Mouse (Mus musculus): Measurements from ENCODE around the gene Vti1a. TPM values are rescaled to one million over a fixed set of nuclear protein-coding genes. Genes with fewer than 3 reads are reported as not detected.

Vti1a gene
- polyA plus RNA-seq, 1 experiment = 7.8 TPM

DNA sequence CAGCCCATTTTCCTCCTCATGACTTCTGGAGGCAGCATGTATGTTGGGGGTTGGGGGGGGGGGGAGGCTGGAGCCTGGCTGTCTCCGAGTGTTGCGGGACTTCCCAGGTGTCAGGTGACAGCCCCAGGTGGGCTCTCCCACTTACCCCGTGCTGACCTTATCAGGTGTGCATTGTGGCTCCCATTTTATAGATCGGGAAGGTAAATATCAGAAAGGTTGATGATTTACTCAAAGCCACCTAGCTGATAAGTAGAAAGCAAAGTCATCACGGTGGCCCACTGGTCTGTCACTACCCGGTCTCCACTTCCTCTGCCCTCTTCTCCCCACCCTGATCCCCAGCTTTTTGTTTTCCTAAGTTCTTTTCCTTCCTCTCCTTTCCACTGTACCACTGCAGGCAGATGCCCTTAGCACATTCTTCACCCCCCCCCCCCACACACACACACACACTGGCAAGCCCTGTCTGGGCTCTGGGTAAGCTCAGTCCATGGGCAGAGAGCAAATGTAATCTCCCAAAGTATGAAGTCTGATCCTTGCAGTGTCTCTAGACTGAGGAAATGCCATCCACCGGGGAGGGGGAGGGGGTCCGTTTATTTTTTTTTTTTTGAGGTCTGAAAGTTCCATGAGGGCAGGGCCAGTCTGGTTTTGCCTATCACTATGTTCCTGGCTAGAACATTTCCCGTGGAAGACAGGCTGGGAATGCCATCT lies 280.0 kb downstream of the Vti1a start:
- no peak for DNase-seq (ENCODE audit: low read depth, low spot score)
- WGBS = 31% methylated on average over 9 of the region's 9 CpGs

- 66% methylated on average over 6 of the region's 6 CpGs for WGBS
- no peak for DNase-seq (ENCODE audit: low read depth, low spot score)
Measured at GRCm38 (mm10) chr19:55596804-55597203, 280.7 kb downstream of the Vti1a start.

DNA sequence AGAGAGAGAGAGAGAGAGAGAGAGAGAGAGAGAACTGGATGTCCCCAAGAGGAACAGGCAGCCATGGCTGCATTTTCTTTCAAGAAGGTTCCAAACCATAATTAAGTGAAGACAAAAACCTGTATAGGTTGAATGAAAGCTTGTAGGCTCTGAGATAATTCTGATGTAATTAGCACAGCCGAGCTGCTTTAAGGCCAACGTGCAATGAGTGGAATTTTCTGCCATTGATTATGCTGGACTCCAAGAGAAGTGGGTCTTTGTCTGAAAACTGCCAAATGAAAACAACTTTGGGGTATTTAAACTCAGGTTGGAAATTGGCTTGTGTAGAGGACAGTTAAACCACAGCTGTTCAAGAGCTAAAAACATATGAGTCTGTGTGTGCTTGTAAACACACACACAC lies 281.2 kb downstream of the Vti1a start:
- DNase-seq (ENCODE audit: low read depth, low spot score) = no peak
- 68% methylated on average over 2 of the region's 2 CpGs for WGBS

GRCm38 (mm10) chr19:55597951-55598350 lies 281.9 kb downstream of the Vti1a start:
- DNase-seq (ENCODE audit: low read depth, low spot score) = no peak
- 84% methylated on average over 12 of the region's 12 CpGs for WGBS

- DNase-seq (ENCODE audit: low read depth, low spot score) = no peak
- 84% methylated on average over 6 of the region's 6 CpGs for WGBS
Measured at GRCm38 (mm10) chr19:55599124-55599523, 283.0 kb downstream of the Vti1a start.

DNA sequence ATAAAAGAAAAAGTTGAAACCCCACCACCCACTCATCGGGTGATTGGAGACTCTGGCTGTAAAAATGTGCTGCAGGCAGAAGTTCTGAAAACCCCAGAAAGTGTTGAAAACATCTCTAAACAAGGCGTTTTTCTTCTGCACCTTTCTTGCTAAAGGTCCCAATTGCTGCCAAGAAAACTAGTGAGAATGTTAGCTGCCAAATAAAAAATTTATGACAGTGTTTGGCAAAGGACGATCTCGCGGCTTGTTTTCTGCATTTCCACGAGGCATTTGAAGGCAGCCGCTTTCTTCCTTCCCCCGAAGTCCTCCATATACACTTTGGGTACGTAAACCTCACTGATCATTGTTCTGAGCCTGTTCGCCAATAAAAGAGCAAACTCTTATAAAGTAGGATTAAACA lies 291.6 kb downstream of the Vti1a start:
- DNase-seq (ENCODE audit: low read depth, low spot score) = no peak
- 53% methylated on average over 10 of the region's 10 CpGs for WGBS

GRCm38 (mm10) chr19:55608858-55609375 lies 292.8 kb downstream of the Vti1a start:
- WGBS = 96% methylated on average over 14 of the region's 14 CpGs
- no peak for DNase-seq (ENCODE audit: low read depth, low spot score)

- WGBS = 89% methylated on average over 3 of the region's 3 CpGs
- no peak for DNase-seq (ENCODE audit: low read depth, low spot score)
Measured at GRCm38 (mm10) chr19:55609806-55610205, 293.7 kb downstream of the Vti1a start.

DNA sequence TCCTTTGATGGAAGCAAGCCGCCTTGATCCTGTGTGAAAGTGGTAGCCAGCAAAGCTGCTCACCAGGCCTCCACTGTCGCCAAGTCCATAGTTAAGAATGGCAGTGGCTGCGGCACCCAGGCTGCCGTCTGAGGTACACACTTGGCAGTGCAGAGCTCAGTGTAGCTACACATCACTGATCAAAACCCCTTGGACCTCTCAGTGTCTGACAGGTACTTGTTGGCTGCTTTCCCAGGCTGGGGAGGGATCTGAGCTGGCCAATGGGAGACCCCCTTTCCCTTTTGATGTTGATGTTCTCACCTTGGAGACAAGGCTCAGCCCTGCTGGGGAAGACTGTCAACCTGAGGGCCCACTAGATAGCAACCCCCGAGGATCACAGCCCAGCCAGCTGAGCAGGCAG lies 299.6 kb downstream of the Vti1a start:
- WGBS = 88% methylated on average over 5 of the region's 5 CpGs

DNA sequence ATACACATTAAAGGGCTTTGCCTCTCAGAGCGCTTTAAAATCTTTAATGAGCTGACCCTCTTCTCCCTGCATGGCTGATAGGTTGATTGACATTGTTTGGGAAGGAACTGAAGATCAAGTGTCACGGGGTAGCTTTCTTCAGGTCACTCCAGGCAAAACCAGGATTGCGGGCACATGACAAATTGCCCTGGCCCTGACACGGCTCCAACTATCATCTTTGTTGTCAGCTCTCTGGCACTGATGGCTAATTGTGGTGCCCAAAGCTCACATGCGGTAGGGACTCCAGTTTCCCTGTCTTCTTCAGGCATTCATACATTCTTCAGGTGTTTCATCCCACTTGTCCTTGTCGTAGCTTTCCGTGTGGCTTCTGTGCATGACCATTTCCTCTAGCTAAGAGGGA lies 300.2 kb downstream of the Vti1a start:
- no peak for DNase-seq (ENCODE audit: low read depth, low spot score)
- 94% methylated on average over 7 of the region's 7 CpGs for WGBS

More for the DNA sequence above, 299.6 kb downstream of the Vti1a start:
- DNase-seq (ENCODE audit: low read depth, low spot score) = no peak

DNA sequence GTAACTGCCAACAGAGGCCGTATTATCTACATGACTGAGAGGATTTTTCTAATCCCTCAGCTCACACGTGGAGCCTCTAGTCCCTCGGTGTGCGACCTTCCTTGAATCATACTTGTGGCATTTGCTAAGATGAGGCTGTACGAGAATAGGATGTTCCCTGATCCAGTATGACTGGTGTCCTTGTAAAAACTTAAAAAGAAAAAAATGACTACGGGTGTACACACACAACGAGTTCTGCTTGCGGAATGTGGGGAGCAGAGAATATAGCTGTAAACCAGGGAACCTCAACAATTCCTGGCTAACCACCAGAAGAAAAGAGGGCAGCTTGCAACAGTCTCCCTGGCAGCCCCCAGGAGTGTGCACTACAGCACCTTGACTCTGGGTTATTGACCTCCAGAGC lies 300.8 kb downstream of the Vti1a start:
- 84% methylated on average over 8 of the region's 8 CpGs for WGBS
- no peak for DNase-seq (ENCODE audit: low read depth, low spot score)

GRCm38 (mm10) chr19:55618546-55618945 lies 302.5 kb downstream of the Vti1a start:
- 90% methylated on average over 7 of the region's 7 CpGs for WGBS

GRCm38 (mm10) chr19:55620411-55621008 lies 304.4 kb downstream of the Vti1a start:
- 55% methylated on average over 14 of the region's 14 CpGs for WGBS
- no peak for DNase-seq (ENCODE audit: low read depth, low spot score)

More at GRCm38 (mm10) chr19:55618546-55618945, 302.5 kb downstream of the Vti1a start:
- no peak for DNase-seq (ENCODE audit: low read depth, low spot score)

DNA sequence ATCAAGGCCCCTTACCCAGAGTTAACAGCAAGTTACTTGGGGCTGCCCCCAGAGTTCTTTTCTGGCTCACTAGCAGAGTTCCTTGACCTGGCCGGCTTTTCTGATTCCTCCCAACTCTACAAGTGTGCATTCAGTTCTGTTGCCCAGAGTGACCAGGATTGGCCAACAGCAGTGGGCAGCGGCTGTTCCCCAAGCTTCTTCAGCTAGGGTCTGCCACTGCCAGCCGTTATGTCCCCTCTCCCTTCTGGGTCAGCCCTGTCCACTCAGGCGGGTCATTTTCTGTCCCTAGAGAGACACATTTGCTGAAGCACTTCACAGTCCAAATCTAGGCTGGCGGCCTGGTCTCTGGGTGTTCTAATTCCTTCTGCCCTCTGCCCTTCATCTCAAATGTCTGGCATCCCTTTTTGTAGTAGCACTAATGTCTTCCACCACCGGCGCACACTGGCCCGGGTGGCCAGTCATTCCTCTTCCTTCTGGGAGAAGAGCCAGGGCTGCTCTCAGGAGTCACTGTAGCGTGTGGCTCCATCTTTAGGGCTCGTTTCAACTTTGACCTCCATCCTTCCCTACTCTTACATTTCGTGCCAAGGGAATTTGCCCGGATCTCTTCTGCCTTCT lies 305.0 kb downstream of the Vti1a start:
- WGBS = 79% methylated on average over 12 of the region's 12 CpGs
- no peak for DNase-seq (ENCODE audit: low read depth, low spot score)

DNA sequence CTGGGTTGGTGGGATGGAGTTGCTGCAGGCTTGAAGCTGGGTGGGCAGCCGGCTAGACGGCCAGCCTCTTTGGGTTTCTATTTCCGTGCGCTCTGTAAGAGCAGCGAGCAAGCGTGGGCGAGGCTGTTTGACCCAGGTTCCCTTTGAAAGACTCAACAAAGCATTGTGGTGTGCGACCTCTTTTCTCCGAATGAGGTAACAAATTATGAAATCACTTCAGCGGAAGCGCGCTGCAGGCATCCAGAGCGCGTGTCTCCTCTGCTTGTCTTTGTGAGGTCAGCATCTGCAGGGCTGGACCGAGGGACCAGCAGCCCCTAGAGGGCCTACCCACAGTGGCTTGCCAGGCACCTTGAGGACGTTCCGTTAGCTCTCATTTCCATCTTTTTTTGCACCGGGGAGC lies 306.7 kb downstream of the Vti1a start:
- DNase-seq (ENCODE audit: low read depth, low spot score) = no peak
- 94% methylated on average over 18 of the region's 18 CpGs for WGBS

- no peak for DNase-seq (ENCODE audit: low read depth, low spot score)
- 90% methylated on average over 13 of the region's 13 CpGs for WGBS
Measured at GRCm38 (mm10) chr19:55623605-55624004, 307.5 kb downstream of the Vti1a start.

GRCm38 (mm10) chr19:55626483-55626882 lies 310.4 kb downstream of the Vti1a start:
- no peak for DNase-seq (ENCODE audit: low read depth, low spot score)
- WGBS = 89% methylated on average over 16 of the region's 16 CpGs

GRCm38 (mm10) chr19:55626952-55627351 lies 310.9 kb downstream of the Vti1a start:
- WGBS = 51% methylated on average over 12 of the region's 12 CpGs
- DNase-seq (ENCODE audit: low read depth, low spot score) = no peak

GRCm38 (mm10) chr19:55635488-55635887 lies 319.4 kb downstream of the Vti1a start:
- DNase-seq (ENCODE audit: low read depth, low spot score) = no peak
- 92% methylated on average over 15 of the region's 15 CpGs for WGBS

GRCm38 (mm10) chr19:55640251-55640650 lies 324.2 kb downstream of the Vti1a start:
- DNase-seq (ENCODE audit: low read depth, low spot score) = no peak
- 78% methylated on average over 6 of the region's 6 CpGs for WGBS

GRCm38 (mm10) chr19:55641891-55642290 lies 325.8 kb downstream of the Vti1a start:
- WGBS = 90% methylated on average over 2 of the region's 2 CpGs
- DNase-seq (ENCODE audit: low read depth, low spot score) = no peak
